Mouse (Mus musculus) cerebellum, postnatal 25 days (tissue): ENCODE data around the gene Atp13a4.

ENCODE experiments used
- DNase-seq, 2 experiments: peaks; one replicate each; pipeline ENCODE4 v3.0.0; 2021; ENCODE audit warnings: mixed read lengths in 2 of 2

Gene Atp13a4

DNA sequence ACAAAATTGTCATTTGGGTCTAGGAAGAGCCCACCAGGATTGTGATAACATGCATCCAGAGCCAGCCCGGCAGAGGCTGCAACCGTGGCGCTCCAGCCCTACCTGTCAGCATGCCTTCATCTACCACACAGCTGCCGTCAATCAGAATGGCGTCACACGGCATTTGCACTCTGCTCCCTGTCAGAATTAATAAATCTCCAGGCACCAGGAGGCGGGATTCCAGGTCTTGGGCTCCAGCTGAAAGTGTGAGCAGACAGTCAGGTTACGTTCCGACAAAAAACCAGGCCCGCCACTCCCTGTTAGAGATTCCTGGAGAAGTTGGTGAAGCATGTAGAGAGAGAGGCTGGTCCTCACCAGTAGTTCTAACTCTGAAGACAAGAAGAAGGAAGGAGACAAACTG lies 85.3 kb downstream of the Atp13a4 start:
- no peak for DNase-seq

GRCm38 (mm10) chr16:29456851-29457250 lies 87.8 kb downstream of the Atp13a4 start:
- no peak for DNase-seq

- DNase-seq = no peak
Observed at GRCm38 (mm10) chr16:29453282-29453681, 91.4 kb downstream of the Atp13a4 start.

GRCm38 (mm10) chr16:29451706-29452105 lies 93.0 kb downstream of the Atp13a4 start:
- peak; percentile 20 to 55 for DNase-seq

- DNase-seq = no peak
Observed at GRCm38 (mm10) chr16:29442126-29442525, 102.5 kb downstream of the Atp13a4 start.

DNA sequence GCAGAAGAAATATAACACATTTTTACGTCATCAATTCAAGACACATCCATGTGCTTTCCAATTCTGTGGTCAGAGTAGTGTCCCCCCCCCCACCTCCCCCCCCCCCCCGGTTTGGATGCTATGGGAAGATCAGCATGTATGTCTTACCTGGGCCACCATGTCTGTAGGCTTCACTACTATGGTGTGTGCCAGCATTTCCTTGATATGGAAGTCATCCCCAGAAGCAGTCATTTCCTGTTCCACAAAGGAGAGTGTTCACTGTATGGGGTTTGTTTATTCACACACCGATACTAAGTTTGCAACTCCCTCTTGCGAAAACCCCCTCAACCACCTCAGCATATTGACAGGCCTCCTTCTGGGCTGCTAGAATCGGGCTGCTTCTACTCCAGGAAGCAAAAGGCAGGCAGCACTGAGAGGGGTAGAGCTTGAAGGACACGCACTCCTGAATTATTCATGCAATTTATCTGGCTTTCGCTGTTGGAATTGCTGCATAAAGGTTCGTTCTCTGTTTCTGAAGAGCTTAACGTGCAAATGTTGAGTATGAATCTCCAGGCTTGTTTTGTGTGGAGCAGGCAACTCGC lies 103.2 kb downstream of the Atp13a4 start:
- no peak for DNase-seq

- DNase-seq = no peak
Observed at GRCm38 (mm10) chr16:29438045-29438444, 106.6 kb downstream of the Atp13a4 start.

DNA sequence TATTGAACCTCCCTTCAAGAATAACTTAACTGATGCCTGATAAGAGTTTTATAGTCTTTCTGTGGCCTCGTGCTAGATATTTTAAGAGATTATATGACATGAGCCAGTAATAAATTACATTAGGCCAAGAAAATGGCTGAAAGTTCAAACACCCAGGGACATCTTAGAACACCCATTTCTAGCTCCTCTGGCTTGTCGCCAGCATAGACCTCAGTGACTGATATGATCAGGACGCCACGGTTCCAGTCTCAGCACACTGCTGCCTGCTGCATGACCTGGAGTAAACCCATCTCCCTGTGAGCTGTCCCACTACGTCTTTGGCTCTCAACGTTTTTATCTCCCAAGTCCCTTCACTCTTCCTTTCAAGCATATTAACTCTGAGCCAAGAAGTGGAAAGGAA lies 108.9 kb downstream of the Atp13a4 start:
- peak in 1 of 2 experiments; percentile 14 for DNase-seq

DNA sequence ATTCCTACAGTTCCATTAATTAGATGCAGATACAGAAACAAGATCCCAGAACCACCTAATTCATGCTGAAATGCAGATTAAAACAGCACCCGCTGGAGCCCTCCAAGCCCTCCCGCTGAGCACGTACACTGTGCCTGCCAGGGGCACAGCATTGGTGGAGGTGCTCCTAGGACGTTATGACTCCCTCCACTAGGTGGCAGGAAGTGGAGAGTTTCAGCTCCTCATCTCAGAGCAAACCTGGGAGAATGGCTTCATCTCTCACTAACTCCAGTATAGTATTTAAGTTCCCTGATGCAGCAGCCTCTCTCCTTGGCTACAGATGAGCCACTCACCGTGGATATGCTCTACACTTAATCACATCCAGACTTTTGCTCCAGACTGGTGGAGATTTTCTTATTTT lies 110.0 kb downstream of the Atp13a4 start:
- peak; percentile 39 to 66 for DNase-seq

- DNase-seq = no peak
Observed at GRCm38 (mm10) chr16:29414822-29415221, 129.8 kb downstream of the Atp13a4 start.

DNA sequence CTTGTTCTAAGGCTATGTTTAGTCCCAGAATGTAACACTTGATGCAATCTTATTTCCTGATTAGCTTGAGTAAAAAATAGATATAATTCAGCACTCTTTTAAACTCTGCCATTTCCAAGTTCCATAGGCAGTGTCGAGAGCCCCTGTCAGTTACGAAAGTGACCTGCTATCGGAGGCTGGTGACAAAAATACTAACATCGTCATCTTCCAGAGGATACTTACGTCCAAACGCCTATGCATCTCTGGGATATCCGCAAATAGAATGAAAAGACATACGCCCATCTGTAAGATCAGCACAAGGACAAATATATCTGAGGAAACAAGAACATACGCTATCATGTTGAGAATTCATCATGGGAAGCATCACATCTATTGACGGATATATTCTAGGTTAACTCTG lies 137.3 kb downstream of the Atp13a4 start:
- DNase-seq = no peak

DNA sequence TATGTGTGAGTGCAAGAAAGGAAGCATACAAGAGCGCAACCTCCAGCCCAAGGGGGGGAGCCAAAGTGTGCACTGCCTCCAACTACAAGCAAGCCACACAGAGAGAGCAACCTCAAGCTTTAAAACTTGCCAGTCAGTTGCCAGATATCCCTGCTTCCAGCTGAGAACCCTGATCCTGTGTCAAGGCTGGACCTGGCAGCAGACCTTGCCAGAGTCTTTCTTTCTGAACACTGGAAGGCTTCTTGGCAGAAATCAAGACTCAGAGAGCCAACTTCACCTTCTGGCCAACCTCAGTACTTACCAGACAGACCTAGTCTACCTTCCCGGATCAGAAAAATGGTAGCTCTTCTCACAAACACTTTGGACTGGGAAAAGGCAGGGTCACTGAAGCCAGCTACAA lies 145.6 kb downstream of the Atp13a4 start:
- DNase-seq = peak; percentile 51 to 66

GRCm38 (mm10) chr16:29384781-29385180 lies 159.9 kb downstream of the Atp13a4 start:
- DNase-seq = no peak

DNA sequence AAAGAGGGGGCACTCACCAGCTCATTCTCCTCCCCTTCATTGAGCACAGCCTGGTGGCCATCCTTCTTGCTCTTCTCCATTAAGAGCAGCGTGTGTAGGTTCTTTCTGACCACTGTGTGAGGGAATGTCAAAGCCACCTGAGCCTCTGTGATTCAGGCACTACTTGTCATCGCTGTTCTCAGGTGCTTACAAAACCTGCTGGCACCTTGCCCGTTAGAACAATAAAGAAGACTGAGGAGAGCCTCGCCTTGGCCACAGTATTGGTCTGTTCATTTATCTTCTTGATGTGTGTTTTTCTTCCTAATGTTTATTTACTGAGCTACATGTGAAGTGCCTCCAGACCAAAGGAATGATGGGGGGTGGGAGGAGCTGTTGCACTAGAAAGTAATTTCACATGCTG lies 166.2 kb downstream of the Atp13a4 start, which contains the start of gene Atp13a5:
Gene Atp13a5 (minus strand): TSS at position 275 of the 400 bp plus-strand sequence.
- DNase-seq = no peak

DNA sequence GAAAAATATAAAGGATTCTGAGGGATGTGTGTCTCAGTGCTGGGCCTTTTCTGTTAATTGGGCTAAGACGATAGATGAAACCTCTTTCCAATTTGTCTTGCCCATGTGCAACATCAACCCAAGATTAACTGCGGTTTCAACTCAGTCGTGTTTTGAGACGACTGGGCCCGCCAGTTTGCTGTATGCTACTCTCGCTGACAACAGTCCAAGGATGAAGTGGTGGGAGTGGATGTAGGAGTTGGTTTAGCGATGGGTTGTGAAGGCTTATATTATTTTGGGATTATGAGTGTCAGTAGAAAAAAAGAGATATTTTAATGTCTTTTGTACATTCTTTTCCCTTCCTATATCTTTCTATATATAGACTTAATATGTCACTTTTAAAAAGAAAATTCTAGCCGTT lies 170.0 kb downstream of the Atp13a4 start:
- no peak for DNase-seq
